Mouse (Mus musculus): ENCODE measurements at regions not wholly inside any gene's neighbourhood (a gene's known extent, or its start where the extent isn't known, plus 50 kb on each side); places are given as distances from the start of the nearest gene placed in this dataset.

DNA sequence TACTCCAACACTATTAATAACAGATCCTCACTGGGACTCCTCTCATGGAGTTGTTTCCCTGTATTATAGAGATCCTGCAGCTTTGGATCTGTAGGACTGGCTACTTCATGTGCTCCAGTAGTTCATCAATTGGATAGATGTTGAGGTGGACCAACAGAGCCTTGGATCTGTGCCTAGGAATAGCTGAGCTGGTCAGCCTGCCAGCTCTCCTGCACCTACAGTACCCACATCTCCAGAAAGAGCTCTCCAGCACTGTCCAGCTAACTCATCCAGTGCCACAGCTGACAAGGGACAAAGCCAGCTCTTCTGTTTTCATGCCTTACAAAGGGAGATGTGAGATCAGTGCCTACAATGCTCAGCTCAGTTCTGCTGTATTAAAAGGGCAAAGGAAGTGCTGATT lies 403.0 kb downstream of the Btbd3 start:
- no peak overlapping the region for H3K4me3 ChIP-seq (ENCODE audit: control insufficient read depth in 1 of 2, insufficient read depth in 1 of 2, low read depth in 2 of 2, low read length in 2 of 2)
- no peaks in the 10 kb centered on the region for H3K36me3 ChIP-seq (ENCODE audit: control insufficient read depth in 1 of 2, insufficient read depth in 2 of 2, low read length in 2 of 2)
- TF ChIP-seq JUND (IDR thresholded peaks at IDR 0.05; ENCODE audit: low read depth, low read length): no peak
- no peak for TF ChIP-seq TCF12 (IDR thresholded peaks at IDR 0.05; ENCODE audit: low read depth, low read length)
- TF ChIP-seq SMC3 (IDR thresholded peaks at IDR 0.05; ENCODE audit: low read depth, low read length): no peak
- no peak for TF ChIP-seq USF1 (IDR thresholded peaks at IDR 0.05; ENCODE audit: low read depth, low read length)
- no peak for TF ChIP-seq MAX (IDR thresholded peaks at IDR 0.05; ENCODE audit: low read length)
- TF ChIP-seq POLR2AphosphoS5 (IDR thresholded peaks at IDR 0.05; ENCODE audit: borderline replicate concordance, low read depth, low read length): no peak
- TF ChIP-seq TBP (IDR thresholded peaks at IDR 0.05; ENCODE audit: low read depth, low read length): no peak
- TF ChIP-seq E2F4 (IDR thresholded peaks at IDR 0.05; ENCODE audit: borderline replicate concordance, low read depth, low read length): no peak
- H3K9me3 ChIP-seq (replicated peaks; ENCODE audit: insufficient read depth, low read length): no peaks in the 10 kb centered on the region
- no peak overlapping the region for H3K9ac ChIP-seq (ENCODE audit: control insufficient read depth, low read depth, low read length, poor library complexity, severe bottlenecking)
- H3K27ac ChIP-seq (ENCODE audit: control insufficient read depth, low read depth, low read length): no peak overlapping the region
- H3K27me3 ChIP-seq (ENCODE audit: control insufficient read depth in 1 of 2, insufficient read depth in 2 of 2, low read length in 2 of 2): no peaks in the 10 kb centered on the region
- no peaks in the 10 kb centered on the region for H3K79me2 ChIP-seq (ENCODE audit: control insufficient read depth, insufficient read depth, low read length, poor library complexity)
- no peaks in the 10 kb centered on the region for H3K4me1 ChIP-seq (ENCODE audit: control insufficient read depth in 1 of 2, insufficient read depth in 2 of 2, low read length in 2 of 2)
- no peak for DNase-seq (ENCODE audit: low read depth, low spot score)

GRCm38 (mm10) chr2:138670307-138670706 lies 413.9 kb downstream of the Btbd3 start:
- TF ChIP-seq MEF2A (IDR thresholded peaks at IDR 0.05; ENCODE audit: extremely low read depth, insufficient replicate concordance, low read depth, low read length, poor library complexity, severe bottlenecking): no peak
- no peak for TF ChIP-seq JUND (IDR thresholded peaks at IDR 0.05; ENCODE audit: low read depth, low read length)
- no peak for TF ChIP-seq TBP (IDR thresholded peaks at IDR 0.05; ENCODE audit: low read depth, low read length)
- no peak for TF ChIP-seq CHD2 (IDR thresholded peaks at IDR 0.05; ENCODE audit: low read length)
- TF ChIP-seq USF2 (IDR thresholded peaks at IDR 0.05; ENCODE audit: borderline replicate concordance in 1 of 2, insufficient read depth in 1 of 2, low read depth in 1 of 2, low read length in 2 of 2): no peak
- TF ChIP-seq ZMIZ1 (IDR thresholded peaks at IDR 0.05; ENCODE audit: low read depth, low read length): no peak
- no peak for TF ChIP-seq GATA1 (IDR thresholded peaks at IDR 0.05; ENCODE audit: low read depth, low read length)
- no peak for TF ChIP-seq MYB (IDR thresholded peaks at IDR 0.05; ENCODE audit: low read depth, low read length)
- no peak for TF ChIP-seq MAX (IDR thresholded peaks at IDR 0.05; ENCODE audit: low read length)
- TF ChIP-seq KAT2A (conservative IDR thresholded peaks at IDR 0.05; ENCODE audit: low read depth, low read length): no peak
- no peak for TF ChIP-seq NELFE (IDR thresholded peaks at IDR 0.05; ENCODE audit: low read depth, low read length)
- TF ChIP-seq ETS1 (IDR thresholded peaks at IDR 0.05; ENCODE audit: low read depth, low read length): no peak
- no peaks in the 10 kb centered on the region for H3K27me3 ChIP-seq (ENCODE audit: control insufficient read depth in 1 of 2, insufficient read depth in 2 of 2, low read length in 2 of 2)
- H3K9ac ChIP-seq (ENCODE audit: control insufficient read depth, low read depth, low read length, poor library complexity, severe bottlenecking): no peak overlapping the region
- H3K27ac ChIP-seq (ENCODE audit: control insufficient read depth, low read depth, low read length): no peak overlapping the region
- H3K4me3 ChIP-seq (ENCODE audit: control insufficient read depth in 1 of 2, insufficient read depth in 1 of 2, low read depth in 2 of 2, low read length in 2 of 2): no peak overlapping the region
- H3K79me2 ChIP-seq (ENCODE audit: control insufficient read depth, insufficient read depth, low read length, poor library complexity): no peaks in the 10 kb centered on the region
- DNase-seq (ENCODE audit: low read depth, low spot score): no peak
- H3K36me3 ChIP-seq (ENCODE audit: control insufficient read depth in 1 of 2, insufficient read depth in 2 of 2, low read length in 2 of 2): no peaks in the 10 kb centered on the region
- no peaks in the 10 kb centered on the region for H3K4me1 ChIP-seq (ENCODE audit: control insufficient read depth in 1 of 2, insufficient read depth in 2 of 2, low read length in 2 of 2)
- H3K9me3 ChIP-seq (replicated peaks; ENCODE audit: insufficient read depth, low read length): no peaks in the 10 kb centered on the region
